Mouse (Mus musculus): Measurements from ENCODE around the gene Sdk1.

Sdk1 gene

DNA sequence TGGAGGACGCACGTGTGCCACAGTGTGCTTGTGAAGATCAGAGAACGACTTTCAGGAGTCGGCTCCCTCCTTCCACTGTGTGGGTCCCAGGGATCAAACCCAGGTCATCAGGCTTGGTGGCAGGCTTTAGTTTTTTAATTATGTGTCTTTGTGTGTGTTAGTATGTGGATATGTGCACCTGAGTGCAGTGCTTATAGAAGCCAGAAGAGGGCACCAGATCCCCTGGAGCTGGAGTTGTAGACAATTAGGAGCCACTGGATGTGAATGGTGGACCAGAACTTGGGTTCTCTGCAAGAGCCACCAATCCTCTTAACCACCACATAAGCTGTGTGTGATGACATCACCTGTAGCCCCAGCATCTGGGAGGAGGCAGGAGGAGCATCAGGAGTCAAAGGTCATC lies 909.5 kb downstream of the Sdk1 start:
- no peak for DNase-seq

GRCm38 (mm10) chr5:142156868-142157852 lies 915.9 kb downstream of the Sdk1 start:
- DNase-seq, result no peak

- DNase-seq, result no peak
These were observed 922.2 kb downstream of the Sdk1 start for GRCm38 (mm10) chr5:142163483-142163882.

DNA sequence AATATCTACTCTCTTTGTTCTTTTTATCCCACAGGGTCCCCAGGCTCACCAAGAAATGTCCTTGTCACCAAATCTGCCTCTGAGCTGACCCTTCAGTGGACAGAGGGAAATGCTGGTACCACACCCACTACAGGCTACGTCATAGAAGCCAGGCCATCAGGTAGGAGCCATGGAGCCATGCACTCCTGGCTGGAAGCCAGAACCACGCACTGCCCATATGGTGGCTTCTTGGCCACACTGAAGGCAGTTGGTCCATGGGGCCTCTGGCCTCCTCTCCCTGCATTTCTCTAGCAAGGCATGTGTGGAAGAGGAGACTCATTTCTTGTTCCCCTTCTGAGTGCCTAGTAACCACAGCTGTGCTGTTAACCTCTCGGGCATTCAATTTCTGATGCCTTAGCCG lies 932.3 kb downstream of the Sdk1 start:
- no peak for DNase-seq

- DNase-seq, result no peak
These were observed 936.9 kb downstream of the Sdk1 start for GRCm38 (mm10) chr5:142178164-142178563.

- no peak for DNase-seq
These were observed 938.0 kb downstream of the Sdk1 start for GRCm38 (mm10) chr5:142179304-142179703.

- DNase-seq, result peak; percentile 11 to 38
These were observed 940.6 kb downstream of the Sdk1 start for GRCm38 (mm10) chr5:142181862-142182261.

DNA sequence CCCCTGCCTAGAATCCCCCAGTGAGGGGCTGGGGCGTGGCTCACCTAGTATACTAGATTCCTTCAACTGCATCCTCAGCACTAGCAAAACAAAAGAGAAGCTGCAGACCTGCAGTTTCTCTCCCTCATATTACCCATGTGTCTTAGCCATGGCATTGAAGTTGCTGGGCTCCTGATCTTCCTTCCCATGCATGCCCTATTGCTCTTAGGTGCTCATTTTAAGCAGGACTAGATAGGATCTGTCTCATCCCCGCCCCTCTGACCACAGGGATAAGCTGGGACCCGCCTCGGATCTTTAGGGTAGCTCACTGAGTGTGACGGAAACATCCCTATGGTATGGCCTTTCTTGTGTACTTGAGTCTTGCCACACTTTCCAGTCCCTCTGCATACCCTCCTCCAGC lies 947.5 kb downstream of the Sdk1 start:
- no peak for DNase-seq

GRCm38 (mm10) chr5:142209911-142210310 lies 968.6 kb downstream of the Sdk1 start:
- DNase-seq, result no peak

DNA sequence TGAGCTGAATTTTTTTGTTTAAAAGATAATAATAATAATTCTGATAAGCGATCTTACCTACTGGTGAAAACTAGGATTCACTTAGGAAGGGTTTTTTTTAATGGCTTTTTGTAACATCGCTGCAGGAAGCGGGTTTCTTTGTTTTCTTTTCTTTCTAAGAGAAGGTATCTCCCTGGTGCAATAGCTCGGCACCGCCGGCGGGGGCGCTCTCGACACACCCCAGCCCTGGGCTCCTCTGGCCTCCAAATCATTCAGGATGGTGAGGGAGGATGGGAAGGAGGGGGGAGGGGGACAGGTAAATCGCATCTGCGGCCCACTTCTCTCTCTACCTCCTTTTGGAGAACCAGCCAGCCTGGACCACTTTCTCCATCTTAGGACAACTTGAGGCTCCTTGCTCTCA lies 971.0 kb downstream of the Sdk1 start:
- no peak for DNase-seq

GRCm38 (mm10) chr5:142215981-142216380 lies 974.7 kb downstream of the Sdk1 start:
- DNase-seq, result no peak

GRCm38 (mm10) chr5:142220851-142221503 lies 979.7 kb downstream of the Sdk1 start:
- peak in 1 of 2 experiments; percentile 12 for DNase-seq

DNA sequence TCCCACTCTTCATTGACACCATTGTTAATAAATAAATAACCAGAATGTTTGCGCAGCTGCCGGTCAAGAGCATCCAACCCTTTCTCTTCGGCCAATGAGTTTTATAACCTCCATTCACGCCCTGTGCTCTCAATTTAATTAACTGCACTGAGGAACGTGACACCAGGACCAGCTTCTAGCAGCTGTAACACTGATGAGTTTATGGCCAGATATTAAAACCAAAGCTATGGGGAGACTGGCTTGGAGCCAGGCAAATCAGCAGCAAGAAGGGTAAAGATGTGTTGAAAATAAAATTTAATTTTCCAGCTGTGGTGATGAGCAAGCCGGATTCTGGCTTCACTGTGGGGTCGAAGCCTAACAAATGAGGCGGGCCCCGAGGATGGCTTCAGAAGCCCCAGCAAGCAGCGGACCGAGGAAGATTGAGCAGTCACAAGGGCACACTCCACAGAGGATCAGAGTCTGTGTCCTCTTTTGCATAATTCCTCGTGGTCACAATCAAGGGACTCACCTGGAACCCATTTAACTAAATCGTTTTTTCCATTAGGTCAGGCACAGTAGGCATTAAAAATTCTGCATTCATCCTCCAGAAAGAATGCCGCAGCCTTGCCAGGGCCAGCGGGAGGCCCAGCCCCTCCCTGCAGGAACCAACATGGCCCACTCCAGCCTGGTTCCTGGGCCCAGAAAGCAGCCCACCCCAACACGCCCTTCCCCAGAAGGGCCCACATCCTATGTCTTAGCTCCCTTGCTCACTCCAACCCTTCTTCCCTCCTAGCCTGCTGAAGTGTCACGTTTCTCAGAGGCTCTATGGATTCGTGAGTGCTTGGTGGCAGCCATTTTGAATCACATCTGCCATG lies 987.9 kb downstream of the Sdk1 start:
- DNase-seq, result peak; percentile 2 to 10

DNA sequence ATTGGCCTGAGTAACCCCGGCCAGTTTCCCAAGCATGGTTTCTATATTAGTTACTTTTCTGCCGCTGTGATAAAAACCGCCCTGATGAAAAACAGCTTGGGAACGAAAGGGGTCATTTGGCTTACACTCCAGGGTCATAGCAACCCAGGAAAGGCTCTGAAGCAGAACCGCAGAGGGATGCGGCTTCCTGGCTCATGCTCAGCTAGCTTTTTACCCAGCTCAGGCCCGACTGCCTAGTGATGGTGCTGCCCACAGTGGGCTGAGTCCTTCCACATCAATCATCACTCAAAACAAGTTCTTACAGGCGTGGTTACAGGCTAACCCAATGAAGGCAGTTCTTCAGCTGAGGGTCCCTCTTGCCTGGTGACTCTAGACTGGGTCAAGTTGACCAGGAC lies 988.5 kb downstream of the Sdk1 start:
- DNase-seq, result no peak

- no peak for DNase-seq
These were observed 999.0 kb downstream of the Sdk1 start for GRCm38 (mm10) chr5:142240288-142240687.

- DNase-seq, result no peak
These were observed 1001.3 kb downstream of the Sdk1 start for GRCm38 (mm10) chr5:142242597-142242996.

DNA sequence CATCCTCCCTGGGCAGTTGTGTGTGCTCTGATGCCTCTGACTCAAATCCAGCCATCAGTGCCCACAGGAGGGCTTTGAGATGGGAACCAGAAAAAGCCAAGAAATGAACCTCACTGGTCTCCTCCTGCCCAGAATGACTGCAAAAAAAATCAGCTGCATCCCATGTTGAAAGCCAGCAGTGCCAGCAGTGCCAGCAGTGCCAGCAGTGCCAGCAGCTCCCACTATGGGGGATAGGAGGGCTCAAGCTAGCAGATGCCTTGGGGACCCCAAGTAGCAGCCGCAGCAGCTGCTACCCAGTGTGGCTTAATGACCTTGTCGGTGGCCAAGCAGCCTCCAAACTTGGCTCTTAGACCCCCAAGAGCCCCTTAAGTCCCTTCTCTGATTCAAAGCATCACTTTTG lies 1001.8 kb downstream of the Sdk1 start:
- DNase-seq, result no peak

- no peak for DNase-seq
These were observed 1014.9 kb downstream of the Sdk1 start for GRCm38 (mm10) chr5:142256231-142256630.

- no peak for DNase-seq
These were observed 1017.4 kb downstream of the Sdk1 start for GRCm38 (mm10) chr5:142258716-142259115.

DNA sequence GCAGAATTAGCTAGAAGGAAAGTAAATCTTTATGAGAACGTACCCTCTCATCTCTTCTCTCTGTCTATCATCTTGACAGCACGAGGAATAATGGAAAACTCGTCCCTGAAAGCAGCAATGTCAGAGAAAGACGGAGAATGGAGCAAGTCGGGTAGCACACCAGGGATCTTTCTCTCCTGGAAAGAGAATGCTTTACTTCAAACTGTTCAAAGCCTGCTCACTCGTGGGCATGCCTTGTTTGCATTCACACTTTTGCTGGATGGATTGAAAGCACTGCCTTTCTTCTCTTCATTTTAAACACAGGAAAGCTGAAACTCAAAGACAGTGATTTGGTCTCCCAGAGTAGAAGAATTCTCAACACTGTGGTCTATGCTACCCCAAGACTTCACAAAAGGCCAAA lies 1020.8 kb downstream of the Sdk1 start:
- DNase-seq, result no peak
